Mouse (Mus musculus) telencephalon, adult 2 months (tissue): Measurements from ENCODE around the gene Olfr142.
"Not testable (repeated sequence)": the region's sequence is repeated elsewhere in the genome, so short reads cannot be mapped to it uniquely, and the experiment has no call there.

Experiments
- DNase-seq: peaks from one replicate; pipeline ENCODE4 v3.0.0-alpha.2; 2011; ENCODE audit warnings: low read depth, low spot score

The Olfr142 gene

DNA sequence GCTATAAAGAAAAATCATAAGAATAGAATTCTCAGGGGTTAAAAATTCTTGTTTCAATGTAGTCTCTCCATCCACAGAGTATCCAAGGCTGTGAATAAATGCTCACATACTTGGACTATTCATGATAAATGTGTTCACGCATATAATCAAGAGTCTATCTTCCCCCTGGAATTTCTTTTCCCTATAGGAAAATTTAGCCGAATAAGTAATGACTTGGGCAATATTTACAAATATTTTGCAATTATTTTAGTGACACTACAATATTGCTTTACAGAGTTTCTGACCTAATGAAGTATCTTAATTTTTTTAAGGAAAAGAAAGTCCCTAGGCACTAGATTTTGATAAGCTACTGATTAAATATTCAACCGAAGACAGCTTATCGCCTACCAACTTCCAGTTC lies at the start of gene Olfr142:
Olfr142 (minus strand) TSS at position 101 of the 400 bp plus-strand sequence.
- DNase-seq, result no peak

DNA sequence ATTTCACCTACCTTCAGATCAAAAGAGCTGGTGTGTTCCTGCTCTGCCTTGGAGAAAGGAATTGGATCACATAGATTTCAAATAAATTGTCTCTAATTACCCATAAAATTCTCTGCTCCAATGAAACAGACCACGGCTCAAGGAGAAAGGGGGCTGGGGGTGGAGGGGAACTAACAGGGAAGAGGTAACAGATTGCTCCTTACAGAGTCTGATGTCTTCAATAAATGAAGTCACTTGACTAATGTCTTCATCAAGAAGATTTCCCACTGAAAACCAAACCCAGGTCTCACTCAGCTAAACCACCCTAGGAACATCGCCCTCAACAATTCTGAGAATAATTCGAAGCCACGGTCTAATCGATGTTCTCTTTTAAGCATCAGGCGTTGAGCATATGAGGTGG lies 35.3 kb upstream of the Olfr142 start, which contains the start of gene Olfr1272:
Olfr1272 (minus strand) TSS at position 101 of the 400 bp plus-strand sequence.
- DNase-seq, result no peak

DNA sequence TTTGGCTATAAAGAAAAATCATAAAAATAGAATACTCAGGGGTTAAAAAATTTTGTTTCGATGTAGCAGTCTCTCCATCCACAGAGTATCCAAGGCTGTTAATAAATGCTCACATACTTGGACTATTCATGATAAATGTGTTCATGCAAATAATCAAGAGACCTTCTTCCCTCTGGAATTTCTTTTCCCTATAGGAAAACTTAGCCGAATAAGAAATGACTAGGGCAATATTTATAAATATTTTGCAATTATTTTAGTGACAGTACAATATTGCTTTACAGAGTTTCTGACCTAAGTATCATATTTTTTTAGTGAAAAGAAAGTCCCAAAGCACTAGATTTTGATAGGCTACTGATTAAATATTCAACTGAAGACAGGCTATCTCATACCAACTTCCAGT lies 13.5 kb upstream of the Olfr142 start, which contains the start of gene Olfr1271:
Olfr1271 (minus strand) TSS at position 101 of the 400 bp plus-strand sequence.
- no peak for DNase-seq

DNA sequence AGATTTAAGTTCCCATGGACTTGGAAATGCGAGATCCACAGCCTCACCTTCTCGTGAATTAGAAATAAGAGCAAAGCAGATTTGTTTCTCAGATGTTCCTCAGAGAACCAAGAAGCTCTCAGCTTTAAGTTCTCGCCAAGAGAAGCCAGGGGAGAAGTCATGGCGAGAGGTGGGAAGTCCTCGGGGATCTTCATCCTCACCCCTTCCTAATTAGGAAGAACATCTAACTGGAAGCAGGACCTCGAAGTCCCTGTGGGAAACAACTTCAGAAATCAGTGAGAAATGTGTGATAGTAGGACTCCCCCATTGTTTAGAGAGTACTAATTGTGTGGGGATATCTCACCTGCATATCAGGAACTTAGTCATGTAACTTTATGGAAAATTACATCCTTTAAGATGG lies 33.0 kb downstream of the Olfr142 start, which contains the start of gene Olfr1506:
Olfr1506 (minus strand) TSS at position 101 of the 400 bp plus-strand sequence.
- not testable (repeated sequence) for DNase-seq
